Mouse (Mus musculus) spleen, adult 2 months (tissue): ENCODE data around the gene Tmem51.

Source experiments
- CTCF ChIP-seq: fragments of 200-500 bp; IDR thresholded peaks from 2 replicates; pipeline ENCODE4 v1.5.1; 2011; ENCODE audit warnings: mild to moderate bottlenecking, inconsistent platforms; ENCODE audit not compliant: insufficient read depth, insufficient read length, insufficient replicate concordance; ENCODE audit errors: extremely low read depth
- POLR2A ChIP-seq: fragments of 200-500 bp; IDR thresholded peaks from 2 replicates; pipeline ENCODE4 v1.6.1; 2011; ENCODE audit warnings: low read depth, low read length, inconsistent platforms

DNA sequence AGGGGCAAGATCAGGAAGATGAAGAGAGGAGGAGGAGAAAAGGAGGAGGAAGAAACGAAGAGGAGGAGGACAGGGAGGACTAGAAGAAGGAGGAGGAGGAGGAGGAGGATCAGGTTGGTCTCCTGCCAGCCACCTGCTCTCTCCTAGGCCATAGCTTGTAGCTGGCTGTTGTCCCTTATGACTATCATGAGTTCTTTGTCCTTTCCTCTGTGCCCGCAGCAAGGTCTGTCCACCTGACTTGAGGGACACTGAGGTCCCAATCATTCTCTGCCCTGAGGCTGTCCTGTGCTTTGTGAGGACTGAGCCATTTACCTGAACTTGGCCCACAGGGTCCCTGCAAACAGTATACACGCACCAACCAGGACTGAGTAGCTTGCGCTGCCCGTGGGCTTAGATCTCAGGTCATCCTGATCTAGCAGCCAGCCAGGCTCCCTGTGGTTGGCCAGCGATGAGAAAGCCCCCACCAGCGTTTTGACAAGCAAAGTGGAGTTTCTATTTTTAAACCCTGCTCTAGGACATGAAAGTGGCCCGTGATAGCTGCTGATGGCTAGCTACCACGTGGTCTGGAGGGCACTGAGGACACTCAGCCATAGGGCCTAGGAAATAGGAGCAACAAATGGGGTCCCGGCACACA lies 42.7 kb upstream of the Tmem51 start:
- TF ChIP-seq POLR2A = no peak
- TF ChIP-seq CTCF = no peak
